35 mouse cellular contexts compared by ENCODE assay signal in genomic region chr10:110917521-110917920, GRCm38 (mm10).
"Had no signal": no experiment of that assay in that cellular context is flagged by ENCODE, and none has a peak within 500 bp of the region (broad histone marks: within the 10 kb centered on the region; RNA-seq: fewer than 3 reads in every experiment).

No protein-coding gene starts in this region.

- ATAC-seq: hindbrain, embryonic 16.5 days; hindbrain, postnatal 0 days; inflammation-experienced regulatory T-cells, adult 6 months; intestine, embryonic 15.5 days; intestine, embryonic 16.5 days; intestine, postnatal 0 days had no signal

- H3K27ac ChIP-seq: hindbrain, embryonic 10.5 days; hindbrain, embryonic 12.5 days; hindbrain, embryonic 13.5 days; hindbrain, embryonic 14.5 days; hindbrain, embryonic 15.5 days; hindbrain, postnatal 0 days; intestine, embryonic 15.5 days; kidney, postnatal 0 days; layer of hippocampus, adult 2 months had no signal

- H3K36me3 ChIP-seq: heart, embryonic 10.5 days; heart, embryonic 12.5 days; heart, embryonic 13.5 days; heart, embryonic 15.5 days; hindbrain, embryonic 10.5 days; hindbrain, embryonic 12.5 days; hindbrain, embryonic 13.5 days; hindbrain, embryonic 15.5 days; intestine, embryonic 15.5 days; kidney, embryonic 15.5 days had no signal

- H3K4me3 ChIP-seq: heart, embryonic 12.5 days; heart, embryonic 13.5 days; heart, embryonic 15.5 days; hindbrain, embryonic 10.5 days; hindbrain, embryonic 12.5 days; hindbrain, embryonic 13.5 days; hindbrain, embryonic 15.5 days; intestine, embryonic 15.5 days; kidney, embryonic 15.5 days; layer of hippocampus, adult 2 months had no signal

- H3K9ac ChIP-seq: heart, embryonic 12.5 days; heart, embryonic 13.5 days; heart, embryonic 15.5 days; hindbrain, embryonic 12.5 days; hindbrain, embryonic 13.5 days; hindbrain, embryonic 14.5 days; hindbrain, embryonic 15.5 days; intestine, embryonic 15.5 days; kidney, embryonic 15.5 days had no signal

- H3K27me3 ChIP-seq: heart, embryonic 12.5 days; heart, embryonic 13.5 days; heart, embryonic 15.5 days; hindbrain, embryonic 12.5 days; hindbrain, embryonic 13.5 days; hindbrain, embryonic 15.5 days; intestine, embryonic 15.5 days; kidney, embryonic 15.5 days had no signal

- DNase-seq: heart, postnatal 10 days; heart, postnatal 14 days; heart, postnatal 36 days; heart, postnatal 4 days; kidney, adult 11 months; kidney, adult 18-20 months; kidney, adult 2 months; kidney, adult 8-10 months; kidney, adult 9 months; kidney, postnatal 10 days; kidney, postnatal 14 days; kidney, postnatal 25 days; kidney, postnatal 36 days; kidney, postnatal 4 days; layer of hippocampus, adult 9-11 months; layer of hippocampus, postnatal 36 days had no signal

- H3K9me3 ChIP-seq: heart, embryonic 13.5 days; hindbrain, embryonic 10.5 days; hindbrain, embryonic 12.5 days; hindbrain, embryonic 13.5 days; hindbrain, embryonic 15.5 days; intestine, embryonic 15.5 days had no signal

- H3K4me2 ChIP-seq: heart, embryonic 11.5 days; heart, embryonic 12.5 days; heart, embryonic 15.5 days; hindbrain, embryonic 12.5 days; hindbrain, embryonic 13.5 days; hindbrain, embryonic 14.5 days; hindbrain, embryonic 15.5 days; intestine, embryonic 15.5 days; kidney, embryonic 15.5 days had no signal
